In genomic region chr11:6120596-6120995, GRCm38 (mm10) we compare ENCODE assay signal across 12 mouse cellular contexts. TPM values are rescaled to one million over a fixed set of nuclear protein-coding genes. Genes with fewer than 3 reads are reported as not detected.
DNase-seq lines count a peak whose midpoint lies in the region; ATAC-seq lines count a peak whose summit lies in the region.
"Had no signal": no experiment of that assay in that cellular context is flagged by ENCODE, and none has a peak within 500 bp of the region (broad histone marks: within the 10 kb centered on the region; RNA-seq: fewer than 3 reads in every experiment).

No protein-coding gene starts in this region.

- H3K4me3 ChIP-seq in forebrain, embryonic 16.5 days (replicated peaks; ENCODE audit: low read length), result no peak overlapping the region
- H3K4me3 ChIP-seq in forebrain, embryonic 11.5 days (ENCODE audit: low read depth, low read length), result no peak overlapping the region
- no peak overlapping the region for H3K4me3 ChIP-seq in liver, embryonic 11.5 days (ENCODE audit: low read depth, low read length)
- H3K4me3 ChIP-seq in kidney, embryonic 15.5 days (replicated peaks), result no peak overlapping the region
- H3K4me3 ChIP-seq: erythroblast, embryonic 14.5 days; heart, embryonic 15.5 days; neural tube, embryonic 13.5 days had no signal

- no peak overlapping the region for H3K4me2 ChIP-seq in forebrain, embryonic 16.5 days (ENCODE audit: low read length)
- H3K4me2 ChIP-seq in forebrain, embryonic 11.5 days (ENCODE audit: low read depth, low read length, severe bottlenecking), result no peak overlapping the region
- H3K4me2 ChIP-seq in liver, embryonic 11.5 days, result no peak overlapping the region
- H3K4me2 ChIP-seq in kidney, embryonic 15.5 days, result no peak overlapping the region
- H3K4me2 ChIP-seq: heart, embryonic 15.5 days; neural tube, embryonic 13.5 days had no signal

- H3K9me3 ChIP-seq in forebrain, embryonic 16.5 days (ENCODE audit: control insufficient read depth, low read length), result no peaks in the 10 kb centered on the region
- no peaks in the 10 kb centered on the region for H3K9me3 ChIP-seq in forebrain, embryonic 11.5 days (ENCODE audit: control insufficient read depth, low read length)
- H3K9me3 ChIP-seq in liver, embryonic 11.5 days (ENCODE audit: control insufficient read depth, low read length), result no peaks in the 10 kb centered on the region
- no peaks in the 10 kb centered on the region for H3K9me3 ChIP-seq in kidney, embryonic 15.5 days (replicated peaks)
- H3K9me3 ChIP-seq: heart, embryonic 15.5 days; neural tube, embryonic 13.5 days had no signal

- intact Hi-C loops in left cerebral cortex, postnatal 14 days (cut with DNase I), result loop anchor here (5.0 kb wide), 1 partner anchor 43 kb away; no protein-coding TSS in a partner anchor

- H3K27ac ChIP-seq in forebrain, embryonic 16.5 days (ENCODE audit: low read length), result 0 out of 2 replicates have a peak overlapping the region, but pooled peaks have one; percentile 34
- H3K27ac ChIP-seq in forebrain, embryonic 11.5 days (ENCODE audit: low read depth, low read length), result no peak overlapping the region
- H3K27ac ChIP-seq in liver, embryonic 11.5 days (ENCODE audit: low read depth, low read length), result no peak overlapping the region
- no peak overlapping the region for H3K27ac ChIP-seq in kidney, embryonic 15.5 days
- H3K27ac ChIP-seq: heart, embryonic 15.5 days; neural tube, embryonic 13.5 days had no signal

- H3K4me1 ChIP-seq in forebrain, embryonic 16.5 days (replicated peaks; ENCODE audit: control insufficient read depth, insufficient read depth, low read length), result no peaks in the 10 kb centered on the region
- no peaks in the 10 kb centered on the region for H3K4me1 ChIP-seq in forebrain, embryonic 11.5 days (replicated peaks; ENCODE audit: control insufficient read depth, insufficient read depth, low read length)
- no peaks in the 10 kb centered on the region for H3K4me1 ChIP-seq in liver, embryonic 11.5 days (replicated peaks; ENCODE audit: control insufficient read depth, insufficient read depth, low read length)
- no peaks in the 10 kb centered on the region for H3K4me1 ChIP-seq in kidney, embryonic 15.5 days
- H3K4me1 ChIP-seq: neural tube, embryonic 13.5 days had no signal

- no peak for ATAC-seq in forebrain, embryonic 16.5 days
- no peak for ATAC-seq in forebrain, embryonic 11.5 days (replicated peaks; ENCODE audit: low FRiP score)
- no peak for ATAC-seq in liver, embryonic 11.5 days (replicated peaks; ENCODE audit: low FRiP score)
- ATAC-seq in kidney, embryonic 15.5 days (replicated peaks; ENCODE audit: low FRiP score), result no peak

- no peaks in the 10 kb centered on the region for H3K27me3 ChIP-seq in forebrain, embryonic 16.5 days (replicated peaks; ENCODE audit: control insufficient read depth, insufficient read depth, low read length)
- H3K27me3 ChIP-seq in forebrain, embryonic 11.5 days (ENCODE audit: control insufficient read depth, insufficient read depth, low read length), result no peaks in the 10 kb centered on the region
- H3K27me3 ChIP-seq in liver, embryonic 11.5 days (replicated peaks; ENCODE audit: control insufficient read depth, insufficient read depth, low read length), result no peaks in the 10 kb centered on the region
- H3K27me3 ChIP-seq in kidney, embryonic 15.5 days, result no peaks in the 10 kb centered on the region
- H3K27me3 ChIP-seq: heart, embryonic 15.5 days; neural tube, embryonic 13.5 days had no signal

- 0 out of 2 replicates have a peak, but pooled peaks cover 2% of the 10 kb centered on the region for H3K36me3 ChIP-seq in forebrain, embryonic 16.5 days (ENCODE audit: control insufficient read depth, insufficient read depth)
- no peaks in the 10 kb centered on the region for H3K36me3 ChIP-seq in forebrain, embryonic 11.5 days (ENCODE audit: control insufficient read depth, insufficient read depth, low read length)
- H3K36me3 ChIP-seq in liver, embryonic 11.5 days (ENCODE audit: control insufficient read depth, insufficient read depth, low read length), result no peaks in the 10 kb centered on the region
- peaks cover 62% of the 10 kb centered on the region for H3K36me3 ChIP-seq in kidney, embryonic 15.5 days

- no peak overlapping the region for H3K9ac ChIP-seq in forebrain, embryonic 16.5 days (replicated peaks; ENCODE audit: low read depth, low read length)
- H3K9ac ChIP-seq in forebrain, embryonic 11.5 days (ENCODE audit: low read length), result no peak overlapping the region
- H3K9ac ChIP-seq in liver, embryonic 11.5 days (ENCODE audit: low read depth, low read length), result no peak overlapping the region
- no peak overlapping the region for H3K9ac ChIP-seq in kidney, embryonic 15.5 days
- H3K9ac ChIP-seq: heart, embryonic 15.5 days; neural tube, embryonic 13.5 days had no signal

- 72% methylated on average over 11 of the region's 11 CpGs for WGBS in forebrain, embryonic 16.5 days
- 87% methylated on average over 11 of the region's 11 CpGs for WGBS in forebrain, embryonic 11.5 days
- WGBS in liver, embryonic 11.5 days, result 82% methylated on average over 11 of the region's 11 CpGs
- WGBS in kidney, embryonic 15.5 days, result 67% methylated on average over 11 of the region's 11 CpGs

- DNase-seq in forebrain, embryonic 11.5 days (ENCODE audit: low spot score), result no peak
- DNase-seq in brain, embryonic 18.5 days (ENCODE audit: low read depth, low spot score), result peak; percentile 22
- DNase-seq in frontal cortex, postnatal 10 days (ENCODE audit: low spot score in 2 of 2), result peak; percentile 69 to 78
- DNase-seq in left cerebral cortex, postnatal 14 days (ENCODE audit: low spot score in 2 of 2), result peak; percentile 82 to 94
- DNase-seq in liver, embryonic 11.5 days (ENCODE audit: low spot score), result no peak
- no peak for DNase-seq in ovary, postnatal 10 days (ENCODE audit: low spot score)
- DNase-seq: lung, postnatal 14 days had no signal

RNA-seq across cellular contexts. Expression of gene Camk2b, which starts 54.4 kb away (rescaled TPM):
- 163 and 171 TPM in 2 replicates for polyA plus RNA-seq in forebrain, embryonic 16.5 days (2015; fragmentation: Nextera tagmentation; extraction: Ambion mirVana)
- 1.0 and 1.8 TPM in 2 replicates for polyA plus RNA-seq in forebrain, embryonic 11.5 days (2014; fragmentation: Nextera tagmentation; extraction: Ambion mirVana)
- 100 to 1,000 TPM; 771 to 777 TPM for total RNA-seq in left cerebral cortex, postnatal 14 days (2021)
- 0.99 and 1.0 TPM in 2 replicates for polyA plus RNA-seq in liver, embryonic 11.5 days (2014; fragmentation: Nextera tagmentation; extraction: Ambion mirVana)
- 4.3 and 4.5 TPM in 2 replicates for polyA plus RNA-seq in kidney, embryonic 15.5 days (2015; fragmentation: Nextera tagmentation; extraction: Ambion mirVana)
- polyA plus RNA-seq: erythroblast, embryonic 14.5 days had no signal

Comparison
In these comparisons a context has a peak if more than half of its experiments do, and no peak if none do; other contexts are left out.
1. RNA of gene Camk2b, which starts 54.4 kb away (polyA plus RNA-seq): 163 to 171 TPM in forebrain, embryonic 16.5 days; 4.3 to 4.5 TPM in kidney, embryonic 15.5 days, 1.0 to 1.8 TPM in forebrain, embryonic 11.5 days and 0.99 to 1.0 TPM in liver, embryonic 11.5 days; every median in the first group is over 10 times any median in the second.
2. DNase-seq: peak in brain, embryonic 18.5 days (single experiment), frontal cortex, postnatal 10 days (2 of 2) and left cerebral cortex, postnatal 14 days (2 of 2); none in forebrain, embryonic 11.5 days (single experiment), liver, embryonic 11.5 days (single experiment) and ovary, postnatal 10 days (single experiment).